Mouse (Mus musculus) E14TG2a.4 (cell line): ENCODE measurements around the gene Trp73.

ENCODE experiments used
- CTCF ChIP-seq: conservative IDR thresholded peaks from 2 replicates; pipeline ENCODE4 v1.5.1; 2014; ENCODE audit warnings: low read length
- NANOG ChIP-seq: IDR thresholded peaks from 2 replicates; pipeline ENCODE4 v1.6.1; 2014; ENCODE audit warnings: borderline replicate concordance, low read length, mixed read lengths

- no peak for TF ChIP-seq CTCF
- no peak for TF ChIP-seq NANOG
Measured at GRCm38 (mm10) chr4:154146342-154146741, 6.3 kb upstream of the Trp73 start.
